Mouse (Mus musculus): ENCODE measurements around the gene Cfdp1. TPM values are rescaled to one million over a fixed set of nuclear protein-coding genes. Genes with fewer than 3 reads are reported as not detected.
"Not testable (repeated sequence)": the region's sequence is repeated elsewhere in the genome, so short reads cannot be mapped to it uniquely, and the experiment has no call there.

Cfdp1 gene
- total RNA-seq, 2 experiments from 2014 or later = 17.1 to 21.3 TPM

GRCm38 (mm10) chr8:111877711-111878110, 23.6 kb upstream of the Cfdp1 start:
- TF ChIP-seq CTCF (IDR thresholded peaks at IDR 0.05) = no peak
- Histone ChIP-seq H3K27ac (no peak overlapping the region), H3K4me3 (no peak overlapping the region)
- DNase-seq = no peak
- intact Hi-C loops (cut with DNase I) = no loop called here

- peak within 1 kb of the TSS; percentile 92 for H3K27ac ChIP-seq
- DNase-seq = peak; percentile 98
- H3K4me3 ChIP-seq = peak within 1 kb of the TSS; percentile 99
- intact Hi-C loops (cut with DNase I) = loop anchor here (1.0 kb wide), 1 partner anchor 22 kb away; the partner anchor contains the start of gene Cfdp1
- peak; percentile 98 for TF ChIP-seq CTCF (IDR thresholded peaks at IDR 0.05)
These were observed 22.4 kb upstream of the Cfdp1 start, which contains the start of gene Tmem170 for GRCm38 (mm10) chr8:111876355-111876948. Gene Tmem170 (minus strand): TSS chr8:111876750.

- intact Hi-C loops (cut with DNase I) = loop anchor here (1.0 kb wide), 1 partner anchor 21 kb away; the partner anchor contains the start of gene Cfdp1
- Histone ChIP-seq H3K27ac (peak overlapping the region; percentile 92), H3K4me3 (peak overlapping the region; percentile 99)
- DNase-seq = peak; percentile 38
- TF ChIP-seq CTCF (IDR thresholded peaks at IDR 0.05) = no peak
These were observed 21.7 kb upstream of the Cfdp1 start for GRCm38 (mm10) chr8:111875758-111876157.

- TF ChIP-seq CTCF (IDR thresholded peaks at IDR 0.05) = no peak
- no peak for DNase-seq
- Histone ChIP-seq H3K4me3 (no peak overlapping the region), H3K27ac (no peak overlapping the region)
- intact Hi-C loops (cut with DNase I) = no loop called here
These were observed 17.2 kb upstream of the Cfdp1 start for GRCm38 (mm10) chr8:111871278-111871677.

- DNase-seq = no peak
- no peak for TF ChIP-seq CTCF (IDR thresholded peaks at IDR 0.05)
- no peak overlapping the region for H3K4me3 ChIP-seq
- H3K27ac ChIP-seq = no peak overlapping the region
- intact Hi-C loops (cut with DNase I) = no loop called here
These were observed 16.3 kb upstream of the Cfdp1 start for GRCm38 (mm10) chr8:111870379-111870778.

- DNase-seq = no peak
- H3K4me3 ChIP-seq = no peak overlapping the region
- H3K27ac ChIP-seq = no peak overlapping the region
- intact Hi-C loops (cut with DNase I) = no loop called here
- no peak for TF ChIP-seq CTCF (IDR thresholded peaks at IDR 0.05)
These were observed 14.6 kb upstream of the Cfdp1 start for GRCm38 (mm10) chr8:111868664-111869063.

GRCm38 (mm10) chr8:111865857-111866256, 11.8 kb upstream of the Cfdp1 start:
- intact Hi-C loops (cut with DNase I) = no loop called here
- DNase-seq = no peak
- no peak for TF ChIP-seq CTCF (IDR thresholded peaks at IDR 0.05)
- Histone ChIP-seq H3K4me3 (no peak overlapping the region), H3K27ac (no peak overlapping the region)

- TF ChIP-seq CTCF (IDR thresholded peaks at IDR 0.05) = no peak
- Histone ChIP-seq H3K27ac (no peak overlapping the region), H3K4me3 (no peak overlapping the region)
- no peak for DNase-seq
- intact Hi-C loops (cut with DNase I) = no loop called here
These were observed 11.2 kb upstream of the Cfdp1 start for GRCm38 (mm10) chr8:111865130-111865852.

- H3K27ac ChIP-seq = no peak overlapping the region
- intact Hi-C loops (cut with DNase I) = no loop called here
- TF ChIP-seq CTCF (IDR thresholded peaks at IDR 0.05) = no peak
- no peak overlapping the region for H3K4me3 ChIP-seq
- DNase-seq = no peak
These were observed 10.6 kb upstream of the Cfdp1 start for GRCm38 (mm10) chr8:111864648-111865047.

GRCm38 (mm10) chr8:111863280-111863679, 9.2 kb upstream of the Cfdp1 start:
- Histone ChIP-seq H3K4me3 (no peak overlapping the region), H3K27ac (no peak overlapping the region)
- no peak for TF ChIP-seq CTCF (IDR thresholded peaks at IDR 0.05)
- no peak for DNase-seq
- intact Hi-C loops (cut with DNase I) = no loop called here

GRCm38 (mm10) chr8:111855977-111856376, 1.9 kb upstream of the Cfdp1 start:
- Histone ChIP-seq H3K4me3 (no peak overlapping the region), H3K27ac (no peak overlapping the region)
- TF ChIP-seq CTCF (IDR thresholded peaks at IDR 0.05) = no peak
- no peak for DNase-seq
- intact Hi-C loops (cut with DNase I) = no loop called here

- DNase-seq; intact Hi-C loops (cut with DNase I): not testable (repeated sequence)
These were observed 872 bp downstream of the Cfdp1 start for GRCm38 (mm10) chr8:111853219-111853618.

GRCm38 (mm10) chr8:111846746-111847145, 7.3 kb downstream of the Cfdp1 start:
- no peak for TF ChIP-seq CTCF (IDR thresholded peaks at IDR 0.05)
- no peak for DNase-seq
- H3K4me3 ChIP-seq = no peak overlapping the region
- H3K27ac ChIP-seq = no peak overlapping the region
- intact Hi-C loops (cut with DNase I) = no loop called here

More at GRCm38 (mm10) chr8:111853219-111853618, 872 bp downstream of the Cfdp1 start:
- Histone ChIP-seq H3K4me3 (peak overlapping the region; percentile 94), H3K27ac (peak overlapping the region; percentile 90; the same call in 1 of the 2 replicates)

Data from gastrocnemius, adult 2 months (tissue).